Mouse (Mus musculus) mesoderm, embryonic 11.5 days (tissue): ENCODE data around the gene Txndc11.
A peak's percentile ranks its signal among the peaks of the same experiment; 100 is the strongest.

ENCODE experiments used
- DNase-seq: peaks from one replicate; pipeline ENCODE4 v3.0.0-alpha.2; 2012; ENCODE audit warnings: low read depth, low spot score

The Txndc11 gene

DNA sequence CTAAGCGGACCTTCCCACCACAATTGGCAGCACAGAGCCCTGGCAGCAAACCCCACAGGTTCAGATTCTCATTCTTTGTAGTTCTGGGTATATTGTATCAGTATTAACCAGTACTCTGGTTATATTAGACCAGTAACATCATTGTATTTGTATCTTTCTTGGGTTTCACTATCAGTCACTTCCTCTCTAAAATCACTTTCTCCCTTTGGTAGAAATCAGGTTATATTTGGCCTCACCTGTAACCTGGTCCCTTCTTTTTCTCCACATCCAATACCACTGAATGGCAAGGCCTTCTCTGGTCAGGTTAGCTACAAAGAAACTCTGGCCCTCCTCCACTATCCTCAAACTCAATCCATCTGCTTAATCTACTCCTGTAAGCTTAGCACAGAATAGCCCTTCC, 29.5 kb downstream of the Txndc11 start:
- no peak for DNase-seq

DNA sequence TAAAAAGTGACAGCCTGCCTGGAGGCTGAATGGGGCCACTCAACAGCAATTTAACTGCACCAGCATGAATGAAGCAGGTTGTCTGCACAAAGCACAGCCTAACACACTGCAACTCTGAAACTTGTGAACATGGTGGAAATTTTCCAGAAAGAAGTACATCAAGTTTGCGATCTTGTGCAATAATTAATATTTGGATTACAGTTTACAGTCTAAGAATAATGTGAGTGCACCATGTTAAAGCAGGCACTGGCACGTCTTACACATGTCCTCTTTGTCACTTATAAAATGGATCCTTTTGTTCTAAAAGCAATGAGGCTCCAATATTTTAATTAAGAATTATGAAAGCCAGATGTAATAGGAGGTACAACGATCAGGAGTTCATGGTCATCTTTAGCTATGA, 37.1 kb downstream of the Txndc11 start:
- DNase-seq: no peak

DNA sequence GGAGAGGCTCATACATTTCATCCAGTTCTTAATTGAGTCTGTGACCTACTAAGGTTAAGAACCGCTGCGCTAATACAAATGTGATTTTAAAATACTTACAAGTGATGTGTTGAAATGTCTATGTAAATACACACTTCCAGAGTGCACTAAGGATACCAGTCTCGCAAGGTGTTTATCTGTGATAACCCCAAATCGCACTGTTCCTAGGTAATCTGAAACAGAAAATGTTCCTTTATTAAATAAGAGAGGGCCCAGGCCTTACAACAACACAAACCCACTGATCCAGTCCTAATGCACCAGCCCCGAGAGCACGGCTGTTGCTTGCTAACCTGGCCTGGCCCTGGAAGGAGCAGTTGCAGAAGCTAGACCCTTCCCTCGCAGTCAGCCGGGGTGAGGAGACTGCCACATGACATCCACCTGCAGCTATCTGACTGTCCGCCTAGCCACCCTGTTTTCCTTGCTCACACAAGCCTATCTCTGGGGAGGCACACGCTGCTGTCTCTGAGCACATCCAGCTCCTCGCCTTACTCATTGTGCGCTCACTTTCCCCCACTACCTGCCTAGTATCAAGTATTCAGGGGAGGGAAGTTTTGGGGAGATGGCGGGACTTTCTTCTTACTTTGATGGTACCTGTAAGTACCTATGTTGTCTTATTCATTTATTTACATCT, 40.6 kb downstream of the Txndc11 start:
- DNase-seq: no peak

DNA sequence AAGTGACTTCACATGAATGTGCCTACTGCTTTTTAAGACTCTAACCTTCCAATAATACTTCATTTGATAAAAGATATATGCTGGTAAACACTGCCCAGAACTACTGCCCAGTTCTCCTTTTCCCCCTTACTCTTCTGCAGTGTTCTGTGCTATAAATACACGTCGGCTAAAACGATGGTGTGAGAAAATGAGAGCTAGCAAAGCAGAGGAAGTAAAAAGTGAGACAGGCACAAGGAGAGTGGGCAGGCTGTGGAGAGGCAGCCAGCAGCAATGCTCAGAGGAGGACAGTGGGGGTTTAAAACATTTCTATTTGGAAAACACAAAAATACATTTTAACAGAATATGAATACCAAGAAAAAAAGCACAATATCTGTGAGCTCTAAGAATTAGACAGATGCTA, 41.9 kb downstream of the Txndc11 start:
- DNase-seq: no peak

DNA sequence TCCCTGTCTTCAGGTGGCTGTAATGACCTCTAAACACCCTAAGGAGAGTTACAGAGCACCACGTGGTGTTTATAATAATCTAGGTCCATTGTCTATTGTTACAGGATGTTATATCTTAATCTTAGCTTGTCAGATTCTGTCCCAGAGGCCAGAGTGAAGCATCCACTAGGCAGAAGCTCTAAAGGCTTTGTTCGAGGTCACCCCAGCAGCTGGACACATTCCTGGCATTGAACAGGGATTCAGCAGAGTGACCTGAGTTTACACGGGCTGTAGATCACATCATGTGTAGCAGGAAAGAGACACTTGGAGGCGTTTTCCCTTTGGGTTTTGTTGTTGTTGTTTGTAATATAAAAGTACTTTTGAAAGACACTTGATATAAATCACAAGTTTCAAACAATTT, 42.4 kb downstream of the Txndc11 start:
- DNase-seq: no peak

DNA sequence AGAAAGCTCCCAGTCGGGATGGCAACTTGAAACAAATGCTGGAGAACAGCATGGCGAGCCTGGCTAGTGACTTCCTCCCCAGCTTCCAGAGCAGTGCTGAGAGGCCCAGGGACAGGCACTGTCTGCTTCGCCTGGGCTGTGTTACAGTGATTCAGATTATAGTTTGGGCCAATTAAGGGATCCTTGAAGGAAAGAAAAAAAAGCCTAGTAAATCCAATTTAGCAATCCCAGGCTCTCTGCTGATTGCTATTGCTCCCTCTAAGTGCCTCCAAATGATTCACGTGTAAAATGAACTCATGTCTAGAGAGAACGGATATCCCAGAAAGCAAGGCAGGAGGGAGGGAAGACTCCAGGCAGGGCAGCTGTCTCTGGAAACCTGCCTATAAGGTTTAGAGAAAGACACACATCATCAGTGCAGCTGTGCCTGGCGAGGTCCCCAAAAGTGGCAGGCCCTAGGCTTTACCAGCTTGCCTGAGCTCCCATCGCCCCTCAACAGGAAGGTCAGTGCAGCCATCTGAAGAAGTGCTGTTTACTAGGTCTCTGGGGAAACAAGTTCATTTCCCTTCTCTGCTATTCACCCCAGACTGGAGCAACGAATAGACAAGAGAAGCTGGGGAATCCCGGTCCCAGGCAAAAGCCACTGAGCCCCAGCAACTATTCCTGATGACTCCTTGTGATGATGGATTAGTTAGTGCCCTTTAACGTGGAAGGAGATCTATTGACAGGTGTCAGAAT, 43.4 kb downstream of the Txndc11 start:
- DNase-seq: no peak

DNA sequence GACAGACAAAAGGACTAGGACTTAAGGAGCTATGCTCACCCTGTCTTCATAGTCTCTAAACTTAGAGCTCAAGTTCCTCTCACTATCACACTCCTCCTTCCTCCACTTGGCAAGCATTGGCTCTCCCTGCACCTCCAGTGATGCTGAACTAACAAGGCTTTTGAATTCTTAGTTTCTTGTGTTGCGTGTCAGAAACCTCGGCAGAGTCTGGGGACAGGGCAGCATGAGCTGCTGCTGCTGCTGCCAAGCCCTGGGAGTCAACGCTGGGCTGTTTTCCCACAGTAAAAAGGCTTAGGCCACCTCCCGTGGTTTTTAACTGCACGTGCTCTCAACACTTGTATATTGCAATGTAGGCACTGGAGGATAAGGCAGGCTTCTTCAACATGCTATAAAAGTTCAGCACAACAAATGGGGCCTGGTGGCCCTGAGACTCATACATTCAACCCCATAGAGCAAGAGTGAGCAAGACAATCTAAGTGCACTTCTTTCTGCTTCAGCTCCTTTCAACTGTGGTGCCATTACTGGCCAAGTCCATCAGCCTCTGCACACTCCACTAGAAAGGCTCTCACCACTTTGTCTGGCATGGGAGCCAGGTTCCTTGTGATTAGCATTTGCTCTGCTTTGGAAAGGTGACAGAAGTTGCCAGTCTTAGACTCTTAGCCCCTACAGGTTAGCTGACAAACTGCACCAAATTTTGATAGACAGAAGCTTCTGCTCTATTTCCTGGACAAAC, 47.4 kb downstream of the Txndc11 start:
- DNase-seq: no peak

DNA sequence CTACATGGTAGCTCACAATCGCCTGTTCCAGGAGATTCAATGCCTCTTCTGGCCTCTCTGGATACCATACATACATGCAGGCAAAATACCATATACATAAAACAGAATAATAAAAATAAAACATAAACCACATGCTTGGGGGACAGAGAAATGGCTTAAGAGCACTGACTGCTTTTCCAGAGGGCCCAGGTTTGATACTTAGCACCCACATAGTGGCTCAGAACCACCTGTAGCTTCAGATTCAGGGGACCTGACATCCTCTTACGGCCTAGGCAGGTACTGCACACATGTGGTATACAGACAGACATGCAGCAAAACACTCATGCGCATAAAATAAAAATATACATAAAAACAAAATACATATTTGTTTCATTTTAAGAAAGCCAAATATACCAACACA, 48.2 kb downstream of the Txndc11 start:
- no peak for DNase-seq

DNA sequence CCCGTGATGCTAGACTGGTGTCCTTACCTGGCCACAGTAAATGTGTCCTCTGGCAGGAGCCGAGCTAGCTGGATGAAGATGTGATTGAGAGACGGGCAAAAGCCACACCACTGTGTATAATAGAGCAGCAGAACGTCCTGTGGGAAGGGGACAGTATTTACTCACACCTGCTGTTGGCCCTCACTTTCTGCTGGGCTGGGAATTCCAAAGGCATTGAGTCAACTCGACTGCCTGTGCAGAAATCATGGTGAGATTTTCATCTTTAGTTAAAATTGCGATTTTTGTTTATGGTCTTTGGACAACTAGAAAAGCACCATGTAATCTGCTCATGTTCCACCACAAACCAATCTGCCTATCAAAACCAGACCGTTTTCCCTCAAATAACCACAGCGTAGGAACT, 50.3 kb downstream of the Txndc11 start:
- no peak for DNase-seq

DNA sequence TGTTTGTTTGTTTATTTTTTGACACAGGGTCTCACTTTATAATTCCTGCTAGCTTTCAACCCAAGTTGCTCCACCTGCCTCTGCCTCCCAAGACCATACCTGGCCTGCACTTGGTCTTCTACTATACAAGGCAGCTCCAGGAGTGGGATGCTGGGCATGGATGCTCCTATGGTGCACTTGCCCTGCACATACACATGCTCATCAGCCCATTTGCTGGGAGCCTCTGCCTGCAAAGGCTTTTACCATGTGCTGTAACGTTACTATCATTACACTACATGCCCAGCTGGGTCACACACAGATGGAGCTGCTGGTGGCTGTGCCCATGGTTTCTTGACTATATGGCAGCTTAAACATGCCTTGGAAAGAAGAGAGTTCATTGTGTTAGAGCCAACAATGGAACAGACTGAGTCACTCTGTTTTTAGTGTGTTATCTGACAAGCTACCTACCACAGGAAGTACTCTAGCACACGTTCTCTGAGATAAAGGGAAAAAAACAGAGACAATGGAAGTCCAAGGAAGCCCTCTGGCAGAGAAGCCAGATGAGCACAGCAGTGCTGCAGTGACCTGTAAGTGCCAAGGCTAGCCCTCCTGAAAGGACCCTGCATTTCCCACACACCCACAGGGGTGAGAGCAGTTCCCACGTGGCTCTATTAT, 56.1 kb downstream of the Txndc11 start:
- no peak for DNase-seq

DNA sequence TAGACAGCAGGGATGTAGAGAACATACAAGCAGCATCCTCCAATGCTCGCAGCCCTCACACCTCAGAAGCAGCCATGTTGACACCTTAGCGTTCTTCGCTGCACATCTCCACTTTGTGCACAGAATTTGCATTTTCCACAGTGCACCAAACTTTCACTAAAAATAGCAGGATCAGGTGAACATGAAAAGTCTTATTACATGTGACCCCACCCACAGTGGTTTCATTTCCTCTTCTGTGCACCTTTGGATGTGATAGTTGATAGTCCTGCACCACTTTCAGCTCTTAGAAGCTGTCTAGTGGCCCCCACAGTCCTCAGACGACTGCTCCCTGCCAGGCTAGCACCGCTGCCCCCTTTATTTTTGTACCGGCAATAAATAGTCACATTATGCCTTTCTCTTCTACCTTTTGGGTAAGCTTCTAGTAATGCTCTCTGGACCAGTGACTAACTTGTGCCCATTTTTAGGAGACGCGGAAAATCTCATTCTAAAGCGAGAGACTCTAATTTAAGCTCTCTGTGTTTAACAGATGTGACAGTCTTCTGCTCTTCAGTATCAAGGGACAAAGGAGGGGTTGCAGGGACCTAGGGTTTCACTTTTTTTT, 56.7 kb downstream of the Txndc11 start:
- no peak for DNase-seq

DNA sequence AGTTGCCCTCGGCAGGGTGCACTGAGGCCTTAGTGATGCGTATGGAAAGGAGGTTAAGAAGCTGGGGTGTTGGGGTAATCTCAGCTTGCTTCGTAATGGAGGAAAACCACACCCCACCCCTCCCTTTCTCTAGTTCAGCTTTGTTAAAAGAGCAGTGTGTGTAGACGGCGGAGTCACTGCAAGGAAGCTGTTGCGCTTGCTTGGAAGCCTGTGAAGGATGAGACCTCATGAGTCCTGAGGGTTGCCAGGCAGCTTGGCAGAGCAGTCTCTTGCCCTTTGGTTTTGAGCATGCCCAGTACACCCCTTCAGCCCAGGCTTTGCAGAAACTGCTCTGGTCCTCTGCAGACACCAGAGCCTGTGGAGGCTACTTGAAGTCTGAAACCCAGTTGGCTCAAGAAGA, 61.4 kb downstream of the Txndc11 start:
- DNase-seq: no peak

DNA sequence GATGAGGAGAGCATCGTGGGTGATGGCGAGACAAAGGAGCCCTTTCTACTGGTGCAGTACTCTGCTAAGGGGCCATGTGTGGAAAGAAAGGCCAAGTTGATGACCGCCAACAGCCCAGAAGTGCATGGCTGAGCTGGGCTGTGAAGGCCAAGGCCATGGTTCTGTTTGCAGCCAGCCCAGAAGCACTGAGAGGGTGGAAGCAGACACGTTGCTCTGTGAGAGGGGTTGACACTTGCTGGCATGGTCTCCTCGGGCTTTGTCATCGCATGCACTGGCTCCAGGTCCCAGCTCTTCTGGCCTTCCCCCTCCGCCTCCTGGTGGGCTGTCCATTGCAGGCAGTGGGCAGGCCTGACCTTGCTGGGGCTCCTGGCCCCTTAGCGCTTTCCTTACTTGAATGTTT, 62.0 kb downstream of the Txndc11 start:
- no peak for DNase-seq

DNA sequence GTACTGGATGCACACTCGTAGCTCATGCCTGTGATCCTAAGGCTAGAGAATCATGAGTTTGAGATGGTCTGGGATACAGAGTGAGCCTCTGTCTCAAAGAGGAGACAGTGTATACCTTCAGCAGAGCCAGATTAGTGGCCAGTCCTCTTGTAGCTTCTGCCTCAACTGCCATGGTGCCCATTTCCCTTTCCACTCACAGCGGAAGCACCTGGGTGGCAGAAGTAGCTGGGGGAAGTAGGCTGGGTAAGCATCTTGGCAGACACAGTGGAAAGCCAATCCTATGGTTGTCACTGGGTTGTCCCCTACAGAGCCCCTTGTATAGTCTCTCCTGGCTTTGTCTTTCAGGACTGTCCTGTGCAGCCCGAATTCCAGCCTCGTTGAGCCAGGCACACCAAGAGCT, 62.6 kb downstream of the Txndc11 start:
- DNase-seq: no peak

DNA sequence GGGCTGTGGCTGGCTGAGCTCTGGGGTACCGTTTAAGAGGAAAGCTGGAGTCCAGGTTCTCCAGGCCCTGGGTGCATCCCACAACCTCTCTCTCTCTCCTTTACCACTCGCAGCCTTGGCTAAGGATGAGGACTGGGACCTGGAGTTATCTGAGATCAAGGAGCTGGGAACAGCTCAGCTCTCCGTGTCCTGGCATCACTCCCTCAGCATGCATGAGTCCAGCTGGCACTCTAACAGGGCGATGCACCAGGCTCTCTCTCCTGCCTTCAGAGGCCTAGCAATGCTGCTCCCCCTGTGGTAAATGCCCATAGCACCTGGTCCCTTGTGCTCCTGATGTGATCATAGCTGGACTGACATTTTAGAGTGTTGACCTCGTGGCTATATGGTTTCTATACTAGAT, 63.3 kb downstream of the Txndc11 start:
- no peak for DNase-seq

DNA sequence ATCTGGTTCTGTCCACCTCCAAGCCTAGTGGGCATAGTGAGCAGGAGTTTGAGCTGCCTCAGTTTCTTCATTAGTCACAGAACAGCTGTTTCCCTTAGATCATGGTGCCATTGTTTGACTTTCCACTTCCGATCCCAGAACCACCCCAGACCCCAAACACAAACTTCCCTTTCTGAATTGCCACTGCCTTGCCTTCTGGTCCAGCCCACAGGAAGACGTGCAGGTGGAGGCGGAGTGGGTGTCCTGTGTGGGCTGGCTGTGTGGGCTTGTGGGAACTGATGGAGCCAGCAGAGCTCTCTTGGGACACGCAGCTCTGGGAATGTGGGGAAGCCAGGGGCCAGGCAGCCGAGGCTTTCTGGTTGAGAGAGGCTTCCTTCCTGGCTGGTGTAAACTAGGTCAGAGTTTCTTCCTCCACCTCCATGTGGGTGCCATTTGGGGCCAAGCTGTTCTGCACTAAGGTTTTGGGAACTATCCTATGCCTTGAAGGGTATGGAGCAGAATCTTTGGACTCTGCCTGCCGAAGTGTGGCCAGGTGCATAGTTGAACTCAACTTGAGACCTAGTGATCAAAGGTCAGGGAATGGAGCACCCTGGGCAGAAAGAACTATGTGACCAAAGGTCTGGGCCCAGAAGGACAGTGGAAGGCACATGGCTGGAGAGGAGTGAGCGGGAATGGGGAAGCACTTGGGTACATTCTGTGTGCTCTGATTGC, 64.6 kb downstream of the Txndc11 start:
- DNase-seq: no peak

DNA sequence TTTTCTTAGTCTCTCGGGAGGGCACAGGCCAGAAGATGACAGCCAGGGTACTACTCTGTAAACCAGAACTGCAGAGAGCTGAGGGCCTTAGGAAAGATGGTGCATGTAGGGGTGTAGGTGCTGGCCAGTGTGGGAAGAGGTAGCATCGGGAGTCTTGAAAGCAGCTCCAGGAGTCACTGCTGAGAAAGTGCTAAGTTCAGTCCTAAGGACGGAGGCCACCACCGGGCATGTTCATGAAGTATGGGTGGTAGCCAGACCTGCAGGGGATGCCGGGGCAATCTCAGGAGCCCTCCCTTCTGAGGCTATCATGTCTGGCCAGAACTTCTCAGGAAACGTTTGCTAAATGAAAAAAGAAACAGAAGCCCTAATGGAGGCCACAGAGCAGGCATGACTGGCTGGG, 65.2 kb downstream of the Txndc11 start:
- no peak for DNase-seq

DNA sequence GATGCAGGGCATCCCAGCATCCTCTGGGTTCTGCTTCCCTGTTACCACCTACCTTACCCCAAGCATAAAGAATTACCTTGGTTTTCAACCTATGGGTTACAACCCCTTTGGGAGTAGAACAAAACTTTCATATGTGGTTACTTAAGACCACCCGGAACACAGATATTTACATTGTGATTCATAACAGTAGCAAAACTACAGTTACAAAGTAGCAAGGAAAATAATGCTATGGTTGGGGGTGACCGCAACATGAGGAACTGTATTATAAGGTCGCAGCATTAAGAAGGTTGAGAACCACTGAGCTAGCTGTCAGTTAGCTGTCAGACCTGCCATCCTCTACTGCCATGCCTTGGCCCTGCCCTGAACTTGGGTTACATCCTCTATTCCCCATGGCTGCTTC, 65.8 kb downstream of the Txndc11 start:
- DNase-seq: no peak

DNA sequence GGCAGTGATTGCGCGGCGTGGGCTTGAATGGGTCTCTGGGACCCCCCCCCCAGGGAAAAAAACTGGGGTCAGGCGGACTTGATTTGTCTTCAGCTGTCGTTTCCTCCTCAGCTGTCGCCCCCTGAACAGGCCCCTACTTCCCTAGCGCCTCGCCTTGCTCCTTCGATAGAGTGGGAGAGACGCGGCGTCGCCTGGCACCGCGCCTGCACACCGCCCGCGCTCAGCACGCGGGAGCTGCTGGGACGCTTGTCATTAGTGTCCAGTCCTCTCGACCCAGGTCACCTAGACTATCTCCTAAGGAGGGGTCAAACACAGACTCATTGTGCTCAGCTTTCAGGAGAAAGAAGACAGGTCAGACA, 67.6 kb downstream of the Txndc11 start:
- peak; percentile 74 for DNase-seq

DNA sequence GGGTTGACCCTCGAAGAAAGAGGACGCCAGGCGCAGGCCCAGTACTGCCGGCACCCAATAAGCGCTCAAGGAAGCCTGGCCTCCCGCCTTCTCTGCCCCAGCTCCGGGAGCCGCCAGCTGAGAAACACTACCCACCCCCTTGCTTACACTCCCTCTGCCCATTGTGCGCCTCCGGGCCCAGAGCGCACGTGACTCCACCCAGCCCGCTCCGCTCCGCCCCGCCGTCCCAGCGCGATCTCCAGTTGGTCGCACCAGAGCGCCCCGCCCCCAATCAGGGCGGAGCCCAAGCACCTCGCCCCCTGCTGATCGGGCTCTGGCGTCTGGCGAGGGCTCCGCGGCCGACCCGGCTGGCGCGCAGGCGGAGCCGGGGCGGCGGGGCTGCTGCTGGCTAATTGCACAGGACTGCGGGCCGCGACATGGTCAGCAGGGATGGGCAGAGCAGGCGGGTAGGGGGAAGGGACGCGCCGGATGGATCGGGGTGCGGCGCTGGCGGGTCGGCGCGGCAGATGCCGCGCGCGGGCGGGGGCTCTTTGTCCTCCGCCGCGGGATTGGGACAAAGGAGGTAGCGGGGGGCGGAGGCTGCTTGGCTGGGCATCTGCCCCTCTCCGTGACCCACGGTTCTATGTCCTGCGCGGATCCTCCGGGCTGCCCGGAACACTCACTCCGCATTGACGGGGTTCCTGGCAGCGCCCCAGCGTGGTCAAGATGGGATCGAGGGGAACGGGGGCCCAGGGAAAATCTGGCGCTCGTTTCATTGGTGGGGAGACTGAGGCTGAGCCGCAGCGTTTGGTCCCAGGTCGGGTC, 68.2 kb downstream of the Txndc11 start, which contains the start of gene Litaf:
Gene Litaf (minus strand): TSS at position 129 of the 804 bp plus-strand sequence.
- DNase-seq: peak; percentile 99
